Mouse (Mus musculus) lung, embryonic 16.5 days (tissue): ENCODE results near the gene Klhl25. TPM values are rescaled to one million over a fixed set of nuclear protein-coding genes. Genes with fewer than 3 reads are reported as not detected.
A peak's percentile ranks its signal among the peaks of the same experiment; 100 is the strongest.
"Not testable (repeated sequence)": the region's sequence is repeated elsewhere in the genome, so short reads cannot be mapped to it uniquely, and the experiment has no call there.

Experiments
- ATAC-seq: fragments of 200-750 bp; cut with Nextera tagmentation; 2 replicates; pipeline ENCODE4 v1.8.0; 2017; ENCODE audit warnings: low read depth, mild to moderate bottlenecking, moderate library complexity
- H3K27ac ChIP-seq: fragments of 300-500 bp; sonication (generic); 2 replicates; pipeline ENCODE4 v1.5.1; 2014; ENCODE audit warnings: mild to moderate bottlenecking, control low read depth, low read length
- H3K27me3 ChIP-seq: fragments of 300-500 bp; sonication (generic); 2 replicates; pipeline ENCODE4 v1.6.1; 2014; ENCODE audit warnings: low read depth, low read length, mixed read lengths; ENCODE audit not compliant: control insufficient read depth, insufficient read depth
- H3K36me3 ChIP-seq: fragments of 300-500 bp; sonication (generic); 2 replicates; pipeline ENCODE4 v1.6.1; 2014; ENCODE audit warnings: low read length; ENCODE audit not compliant: control insufficient read depth, insufficient read depth
- H3K4me1 ChIP-seq: fragments of 300-500 bp; sonication (generic); replicated peaks from 2 replicates; pipeline ENCODE4 v1.6.1; 2014; ENCODE audit warnings: low read length, mixed read lengths; ENCODE audit not compliant: control insufficient read depth, insufficient read depth
- H3K4me2 ChIP-seq: fragments of 300-500 bp; sonication (generic); 2 replicates; pipeline ENCODE4 v1.6.1; 2014; ENCODE audit warnings: low read depth, low read length, control low read depth
- H3K4me3 ChIP-seq: fragments of 300-500 bp; sonication (generic); 2 replicates; pipeline ENCODE4 v1.5.1; 2014; ENCODE audit warnings: mild to moderate bottlenecking, low read length, control low read depth
- H3K9ac ChIP-seq: fragments of 300-500 bp; sonication (generic); 2 replicates; pipeline ENCODE4 v1.6.1; 2014; ENCODE audit warnings: low read length, control low read depth
- H3K9me3 ChIP-seq: fragments of 300-500 bp; sonication (generic); 2 replicates; pipeline ENCODE4 v1.6.1; 2016; ENCODE audit warnings: low read length; ENCODE audit not compliant: control insufficient read depth
- WGBS: fragments of 180-500 bp; shearing (Covaris S2); extraction: QIAGEN DNeasy Blood & Tissue Kit; methylation state at CpG from one replicate; pipeline ENCODE4 v1.1.7; 2014; 5-methylcytosine and 5-hydroxymethylcytosine counted together
- polyA plus RNA-seq: library from polyadenylated mRNA; unstranded; fragments of >200 nt; fragmentation: Nextera tagmentation; extraction: Ambion mirVana; gene quantifications from 2 replicates; pipeline ENCODE4 v1.2.1, GENCODE M21; 2015

The Klhl25 gene
- polyA plus RNA-seq, 1 experiment from 2014 or later: 21.6 TPM

GRCm38 (mm10) chr7:75852363-75852762, 4.3 kb downstream of the Klhl25 start:
- Histone ChIP-seq H3K4me3 (no peak overlapping the region), H3K4me1 (peaks cover 50% of the 10 kb centered on the region), H3K36me3 (no peaks in the 10 kb centered on the region; the same call in 1 of the 2 replicates), H3K9me3 (no peaks in the 10 kb centered on the region), H3K4me2 (no peak overlapping the region), H3K27me3 (no peaks in the 10 kb centered on the region), H3K9ac (no peak overlapping the region), H3K27ac (peak overlapping the region; percentile 57)
- whole genome bisulfite sequencing: 34% methylated on average over 4 of the region's 4 CpGs
- ATAC-seq: peak; percentile 32; the same call in 1 of the 2 replicates

GRCm38 (mm10) chr7:75853171-75853830, 5.2 kb downstream of the Klhl25 start:
- Histone ChIP-seq H3K27me3 (no peaks in the 10 kb centered on the region), H3K4me1 (peaks cover 50% of the 10 kb centered on the region), H3K27ac (peak overlapping the region; percentile 87), H3K9me3 (no peaks in the 10 kb centered on the region), H3K36me3 (no peaks in the 10 kb centered on the region; the same call in 1 of the 2 replicates), H3K4me2 (no peak overlapping the region), H3K4me3 (no peak overlapping the region), H3K9ac (no peak overlapping the region)
- ATAC-seq: no peak
- WGBS: 72% methylated on average over 8 of the region's 8 CpGs

- peak overlapping the region; percentile 87 for H3K27ac ChIP-seq
- ATAC-seq: peak; percentile 51
- no peak overlapping the region for H3K4me2 ChIP-seq
- H3K9me3 ChIP-seq: no peaks in the 10 kb centered on the region
- no peaks in the 10 kb centered on the region; the same call in 1 of the 2 replicates for H3K36me3 ChIP-seq
- H3K27me3 ChIP-seq: no peaks in the 10 kb centered on the region
- 44% methylated on average over 6 of the region's 6 CpGs for WGBS
- H3K9ac ChIP-seq: peak overlapping the region; percentile 41
- H3K4me3 ChIP-seq: no peak overlapping the region
- H3K4me1 ChIP-seq: peaks cover 46% of the 10 kb centered on the region
Measured at GRCm38 (mm10) chr7:75854231-75854925, 6.3 kb downstream of the Klhl25 start.

- no peak for ATAC-seq
- H3K4me1 ChIP-seq: peaks cover 43% of the 10 kb centered on the region
- H3K9me3 ChIP-seq: no peaks in the 10 kb centered on the region
- peak overlapping the region; percentile 41 for H3K9ac ChIP-seq
- WGBS: 59% methylated on average over 6 of the region's 6 CpGs
- no peak overlapping the region for H3K4me2 ChIP-seq
- H3K27me3 ChIP-seq: no peaks in the 10 kb centered on the region
- H3K27ac ChIP-seq: peak overlapping the region; percentile 87
- H3K36me3 ChIP-seq: no peaks in the 10 kb centered on the region; the same call in 1 of the 2 replicates
- no peak overlapping the region for H3K4me3 ChIP-seq
Measured at GRCm38 (mm10) chr7:75855028-75855427, 6.9 kb downstream of the Klhl25 start.

GRCm38 (mm10) chr7:75856259-75856658, 8.1 kb downstream of the Klhl25 start:
- WGBS: 59% methylated on average over 11 of the region's 11 CpGs
- Histone ChIP-seq H3K4me2 (no peak overlapping the region), H3K9ac (no peak overlapping the region), H3K27ac (peak overlapping the region; percentile 87), H3K4me1 (peaks cover 43% of the 10 kb centered on the region), H3K36me3 (no peaks in the 10 kb centered on the region; the same call in 1 of the 2 replicates), H3K9me3 (no peaks in the 10 kb centered on the region), H3K4me3 (no peak overlapping the region), H3K27me3 (no peaks in the 10 kb centered on the region)
- ATAC-seq: no peak

- Histone ChIP-seq H3K4me2 (no peak overlapping the region), H3K36me3 (peaks cover 2% of the 10 kb centered on the region), H3K4me1 (peaks cover 13% of the 10 kb centered on the region), H3K4me3 (no peak overlapping the region), H3K27ac (no peak overlapping the region), H3K27me3 (no peaks in the 10 kb centered on the region), H3K9ac (no peak overlapping the region), H3K9me3 (no peaks in the 10 kb centered on the region)
- ATAC-seq: peak; percentile 45; the same call in 1 of the 2 replicates
- 71% methylated on average over 9 of the region's 9 CpGs for WGBS
Measured at GRCm38 (mm10) chr7:75859771-75860196, 11.7 kb downstream of the Klhl25 start.

- H3K27me3 ChIP-seq, H3K4me1 ChIP-seq, H3K9me3 ChIP-seq, H3K4me2 ChIP-seq, H3K27ac ChIP-seq, H3K4me3 ChIP-seq, H3K9ac ChIP-seq: not testable (repeated sequence)
- 61% methylated on average over 6 of the region's 7 CpGs for WGBS
- H3K36me3 ChIP-seq: peaks cover 22% of the 10 kb centered on the region
- ATAC-seq: peak; percentile 35
Measured at GRCm38 (mm10) chr7:75861638-75862426, 13.7 kb downstream of the Klhl25 start.

GRCm38 (mm10) chr7:75862427-75862781, 14.3 kb downstream of the Klhl25 start:
- H3K27ac ChIP-seq, H3K9me3 ChIP-seq, H3K27me3 ChIP-seq, H3K4me3 ChIP-seq, H3K4me2 ChIP-seq, H3K9ac ChIP-seq, ATAC-seq, H3K4me1 ChIP-seq: not testable (repeated sequence)
- WGBS: 75% methylated on average over 6 of the region's 6 CpGs
- H3K36me3 ChIP-seq: peaks cover 27% of the 10 kb centered on the region
